Mouse (Mus musculus): ENCODE measurements around the gene Anxa4. TPM values are rescaled to one million over a fixed set of nuclear protein-coding genes. Genes with fewer than 3 reads are reported as not detected.

Anxa4 gene
- polyA plus RNA-seq, 1 experiment from 2014 or later: 34.7 TPM

DNA sequence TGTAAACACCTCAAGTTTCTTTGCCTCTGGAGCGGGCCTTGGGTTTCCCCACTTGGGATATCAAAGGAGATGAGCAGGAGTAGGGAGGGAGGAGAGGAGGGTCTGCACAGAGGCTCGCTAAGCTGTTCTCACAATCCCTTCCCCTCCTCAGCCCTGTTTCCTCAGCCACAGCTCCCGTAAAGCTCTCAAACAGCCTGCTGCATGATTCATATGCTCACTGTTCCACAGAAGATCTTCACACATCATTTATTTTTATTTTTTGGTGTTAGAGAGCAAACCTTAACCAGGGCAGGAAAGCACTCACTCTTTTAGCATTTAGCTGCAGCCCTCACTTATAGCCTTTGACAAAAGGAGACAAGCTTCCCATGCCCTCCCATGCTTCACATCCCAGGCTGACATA, 71.4 kb downstream of the Anxa4 start:
- 0 out of 2 replicates have a peak, but pooled peaks have one; percentile 12 for ATAC-seq (ENCODE audit: low FRiP score, low TSS enrichment)
- no peaks in the 10 kb centered on the region for H3K4me1 ChIP-seq (ENCODE audit: control insufficient read depth, insufficient read depth, low read length)

DNA sequence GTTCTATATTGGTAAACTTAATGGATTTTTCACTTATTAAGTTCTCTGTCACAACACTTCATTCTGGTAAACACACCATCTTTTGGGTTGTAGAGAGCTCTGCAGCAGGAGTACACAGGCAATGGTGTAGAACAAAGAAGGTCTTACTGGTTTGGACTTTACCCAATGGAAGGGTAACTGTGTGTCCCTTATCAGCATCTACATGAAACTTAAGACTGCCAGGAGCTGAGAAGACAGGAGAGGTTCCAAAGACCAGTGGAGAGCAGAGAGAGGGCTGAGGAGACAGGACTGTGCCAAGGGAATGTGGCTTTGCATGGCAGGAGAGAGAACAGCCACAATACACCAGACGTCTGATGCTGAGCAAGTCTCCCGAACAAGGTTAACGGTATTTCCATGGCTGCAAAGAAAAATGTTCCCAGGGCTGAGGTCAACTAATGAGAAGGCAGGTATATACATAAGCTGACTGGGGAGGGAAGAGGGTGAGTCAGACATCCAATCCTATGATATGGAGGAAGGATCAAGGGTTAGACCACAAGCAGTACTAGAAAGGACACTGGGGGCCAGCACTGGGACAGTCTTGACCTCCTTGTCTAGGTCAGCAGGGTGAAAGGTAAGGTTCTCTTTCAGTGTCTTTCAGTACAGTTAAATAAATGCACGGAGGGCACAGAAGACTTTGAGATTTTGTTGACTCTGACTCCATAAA, 85.2 kb downstream of the Anxa4 start:
- Histone ChIP-seq H3K27me3 (ENCODE audit: control insufficient read depth, insufficient read depth, low read length) (no peaks in the 10 kb centered on the region), H3K9ac (ENCODE audit: low read depth, low read length) (no peak overlapping the region), H3K4me2 (replicated peaks; ENCODE audit: low read depth, low read length) (no peak overlapping the region), H3K9me3 (ENCODE audit: control insufficient read depth, low read length) (no peaks in the 10 kb centered on the region), H3K36me3 (ENCODE audit: control insufficient read depth, insufficient read depth, low read length) (peaks cover 40% of the 10 kb centered on the region), H3K4me1 (ENCODE audit: control insufficient read depth, insufficient read depth, low read length) (no peaks in the 10 kb centered on the region), H3K4me3 (ENCODE audit: low read length) (no peak overlapping the region), H3K27ac (ENCODE audit: low read depth, low read length) (no peak overlapping the region)
- ATAC-seq (ENCODE audit: low FRiP score, low TSS enrichment): no peak
- WGBS: 87% methylated on average over 4 of the region's 4 CpGs

More for the DNA sequence above, 71.4 kb downstream of the Anxa4 start:
- H3K36me3 ChIP-seq (ENCODE audit: control insufficient read depth, insufficient read depth, low read length): peaks cover 16% of the 10 kb centered on the region; the same call in 1 of the 2 replicates
- no peak overlapping the region for H3K4me3 ChIP-seq (ENCODE audit: low read length)
- no peaks in the 10 kb centered on the region for H3K9me3 ChIP-seq (ENCODE audit: control insufficient read depth, low read length)
- no peak overlapping the region for H3K27ac ChIP-seq (ENCODE audit: low read depth, low read length)
- WGBS: 42% methylated on average over 3 of the region's 3 CpGs
- no peaks in the 10 kb centered on the region for H3K27me3 ChIP-seq (ENCODE audit: control insufficient read depth, insufficient read depth, low read length)
- no peak overlapping the region for H3K9ac ChIP-seq (ENCODE audit: low read depth, low read length)
- no peak overlapping the region for H3K4me2 ChIP-seq (replicated peaks; ENCODE audit: low read depth, low read length)

DNA sequence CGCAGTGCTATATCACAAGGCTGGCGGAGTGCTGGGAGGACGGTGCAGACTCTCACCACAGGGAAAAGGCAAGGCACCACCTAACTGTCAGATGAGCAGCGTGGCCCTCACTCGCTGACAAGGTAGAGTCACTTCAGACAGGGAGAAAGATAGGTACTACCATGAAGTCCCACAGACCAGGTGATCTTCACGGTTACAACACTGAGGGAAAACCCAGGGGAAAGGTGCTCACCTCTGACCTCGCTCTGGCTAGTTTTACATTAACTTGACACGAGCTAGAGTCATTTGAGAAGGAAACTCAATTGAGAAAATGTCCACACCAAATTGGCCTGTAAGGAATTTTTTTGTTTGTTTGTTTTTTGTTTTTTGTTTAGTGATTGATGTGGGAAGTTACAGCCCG, 90.8 kb downstream of the Anxa4 start:
- peaks cover 75% of the 10 kb centered on the region for H3K36me3 ChIP-seq (ENCODE audit: control insufficient read depth, insufficient read depth, low read length)
- H3K9ac ChIP-seq (ENCODE audit: low read depth, low read length): no peak overlapping the region
- 79% methylated on average over 9 of the region's 9 CpGs for WGBS
- H3K27me3 ChIP-seq (ENCODE audit: control insufficient read depth, insufficient read depth, low read length): no peaks in the 10 kb centered on the region
- no peak overlapping the region for H3K4me3 ChIP-seq (ENCODE audit: low read length)
- no peaks in the 10 kb centered on the region for H3K9me3 ChIP-seq (ENCODE audit: control insufficient read depth, low read length)
- no peak overlapping the region for H3K27ac ChIP-seq (ENCODE audit: low read depth, low read length)
- no peak overlapping the region for H3K4me2 ChIP-seq (replicated peaks; ENCODE audit: low read depth, low read length)
- ATAC-seq (ENCODE audit: low FRiP score, low TSS enrichment): no peak
- H3K4me1 ChIP-seq (ENCODE audit: control insufficient read depth, insufficient read depth, low read length): no peaks in the 10 kb centered on the region

DNA sequence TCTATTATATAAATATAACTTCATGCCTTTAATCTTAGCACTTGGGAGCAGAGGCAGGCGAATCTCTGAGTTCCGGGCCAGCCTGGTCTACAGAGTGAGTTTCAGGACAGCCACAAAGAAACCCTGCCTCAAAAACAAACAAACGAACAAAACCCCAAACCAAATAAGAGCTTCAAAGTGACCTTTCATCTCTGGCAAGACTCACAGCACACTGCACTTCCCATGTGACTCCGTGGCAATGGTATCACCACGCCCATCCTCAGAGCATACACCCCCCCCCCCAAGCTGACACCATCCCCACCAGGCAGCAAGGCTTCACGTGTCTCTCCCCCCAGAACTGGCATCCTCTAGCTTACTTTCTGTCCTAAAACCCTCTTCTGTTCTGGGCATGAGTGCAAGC, 95.5 kb downstream of the Anxa4 start:
- Histone ChIP-seq H3K4me2 (replicated peaks; ENCODE audit: low read depth, low read length) (no peak overlapping the region), H3K27ac (ENCODE audit: low read depth, low read length) (no peak overlapping the region), H3K4me3 (ENCODE audit: low read length) (no peak overlapping the region), H3K4me1 (ENCODE audit: control insufficient read depth, insufficient read depth, low read length) (no peaks in the 10 kb centered on the region), H3K36me3 (ENCODE audit: control insufficient read depth, insufficient read depth, low read length) (peaks cover 64% of the 10 kb centered on the region), H3K27me3 (ENCODE audit: control insufficient read depth, insufficient read depth, low read length) (no peaks in the 10 kb centered on the region), H3K9ac (ENCODE audit: low read depth, low read length) (no peak overlapping the region), H3K9me3 (ENCODE audit: control insufficient read depth, low read length) (no peaks in the 10 kb centered on the region)
- WGBS: 85% methylated on average over 6 of the region's 6 CpGs
- ATAC-seq (ENCODE audit: low FRiP score, low TSS enrichment): no peak

DNA sequence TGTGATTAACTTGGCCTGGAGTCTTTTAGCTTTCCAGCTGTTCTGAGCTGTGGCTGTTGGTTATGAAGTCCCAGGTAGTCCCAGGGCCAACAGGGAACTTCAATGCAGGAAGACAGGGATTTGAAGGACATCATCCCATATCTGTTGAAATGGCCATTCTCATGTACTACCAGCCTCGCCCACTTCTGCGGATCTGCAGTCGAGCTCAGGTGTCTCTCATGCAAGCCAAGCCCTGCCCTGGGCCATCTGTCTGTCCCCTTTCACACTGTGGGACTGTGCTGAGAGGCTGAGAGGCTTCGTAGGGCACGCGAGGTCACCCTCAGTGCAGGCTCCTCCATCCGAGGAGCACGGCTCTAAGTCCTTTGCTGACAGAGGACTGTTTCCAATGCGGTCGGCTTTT, 97.2 kb downstream of the Anxa4 start:
- Histone ChIP-seq H3K9ac (ENCODE audit: low read depth, low read length) (no peak overlapping the region), H3K4me2 (replicated peaks; ENCODE audit: low read depth, low read length) (no peak overlapping the region), H3K4me1 (ENCODE audit: control insufficient read depth, insufficient read depth, low read length) (no peaks in the 10 kb centered on the region), H3K36me3 (ENCODE audit: control insufficient read depth, insufficient read depth, low read length) (peaks cover 53% of the 10 kb centered on the region), H3K4me3 (ENCODE audit: low read length) (no peak overlapping the region), H3K27me3 (ENCODE audit: control insufficient read depth, insufficient read depth, low read length) (no peaks in the 10 kb centered on the region), H3K9me3 (ENCODE audit: control insufficient read depth, low read length) (no peaks in the 10 kb centered on the region), H3K27ac (ENCODE audit: low read depth, low read length) (no peak overlapping the region)
- 84% methylated on average over 10 of the region's 10 CpGs for WGBS
- ATAC-seq (ENCODE audit: low FRiP score, low TSS enrichment): no peak

DNA sequence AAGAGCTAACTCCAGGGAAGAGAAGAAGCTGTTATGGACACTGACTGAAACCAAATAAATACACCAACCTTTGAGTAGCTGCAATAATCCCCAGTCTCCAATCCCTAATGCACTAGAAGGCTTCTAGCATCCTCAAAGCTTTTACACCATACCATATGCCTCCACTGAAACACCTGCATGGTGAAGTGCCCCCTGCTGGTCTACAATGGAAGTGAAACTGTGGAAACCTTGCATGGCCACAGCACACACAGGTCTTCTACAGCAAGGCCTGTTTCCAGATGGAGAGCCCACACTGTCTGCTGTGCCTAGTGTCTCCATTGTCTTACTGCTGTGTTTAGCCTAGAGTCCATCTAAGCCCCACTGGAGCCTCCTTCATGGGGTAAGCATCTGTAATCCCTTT, 98.9 kb downstream of the Anxa4 start:
- no peak for ATAC-seq (ENCODE audit: low FRiP score, low TSS enrichment)
- Histone ChIP-seq H3K27me3 (ENCODE audit: control insufficient read depth, insufficient read depth, low read length) (no peaks in the 10 kb centered on the region), H3K36me3 (ENCODE audit: control insufficient read depth, insufficient read depth, low read length) (peaks cover 42% of the 10 kb centered on the region)

DNA sequence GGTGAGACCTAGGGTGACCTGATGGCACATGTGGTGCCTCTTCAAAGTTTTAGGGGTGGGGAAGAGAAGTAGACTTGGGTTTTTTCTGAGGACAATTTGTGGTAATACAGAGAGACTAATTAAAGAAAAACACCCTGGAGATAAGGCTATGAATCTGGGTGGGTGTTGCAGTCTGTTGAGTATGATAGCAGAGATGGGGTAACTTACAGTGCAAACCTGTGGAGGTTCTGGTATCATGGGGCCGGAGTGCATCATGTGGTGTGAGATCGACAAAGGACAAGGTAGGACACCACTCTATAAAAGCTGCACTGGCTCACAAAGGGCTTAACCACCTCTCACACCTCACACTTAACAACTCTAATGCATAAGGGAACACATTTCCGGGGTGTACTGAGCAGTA, 103.7 kb downstream of the Anxa4 start:
- WGBS: 95% methylated on average over 3 of the region's 3 CpGs
- Histone ChIP-seq H3K4me3 (ENCODE audit: low read length) (no peak overlapping the region), H3K9me3 (ENCODE audit: control insufficient read depth, low read length) (no peaks in the 10 kb centered on the region), H3K27ac (ENCODE audit: low read depth, low read length) (no peak overlapping the region), H3K27me3 (ENCODE audit: control insufficient read depth, insufficient read depth, low read length) (no peaks in the 10 kb centered on the region), H3K4me2 (replicated peaks; ENCODE audit: low read depth, low read length) (no peak overlapping the region), H3K36me3 (ENCODE audit: control insufficient read depth, insufficient read depth, low read length) (peaks cover 10% of the 10 kb centered on the region; the same call in 1 of the 2 replicates), H3K9ac (ENCODE audit: low read depth, low read length) (no peak overlapping the region), H3K4me1 (ENCODE audit: control insufficient read depth, insufficient read depth, low read length) (no peaks in the 10 kb centered on the region)
- ATAC-seq (ENCODE audit: low FRiP score, low TSS enrichment): no peak

More for the DNA sequence above, 98.9 kb downstream of the Anxa4 start:
- Histone ChIP-seq H3K4me1 (ENCODE audit: control insufficient read depth, insufficient read depth, low read length) (no peaks in the 10 kb centered on the region), H3K4me3 (ENCODE audit: low read length) (no peak overlapping the region), H3K9ac (ENCODE audit: low read depth, low read length) (no peak overlapping the region), H3K4me2 (replicated peaks; ENCODE audit: low read depth, low read length) (no peak overlapping the region), H3K9me3 (ENCODE audit: control insufficient read depth, low read length) (no peaks in the 10 kb centered on the region), H3K27ac (ENCODE audit: low read depth, low read length) (no peak overlapping the region)

DNA sequence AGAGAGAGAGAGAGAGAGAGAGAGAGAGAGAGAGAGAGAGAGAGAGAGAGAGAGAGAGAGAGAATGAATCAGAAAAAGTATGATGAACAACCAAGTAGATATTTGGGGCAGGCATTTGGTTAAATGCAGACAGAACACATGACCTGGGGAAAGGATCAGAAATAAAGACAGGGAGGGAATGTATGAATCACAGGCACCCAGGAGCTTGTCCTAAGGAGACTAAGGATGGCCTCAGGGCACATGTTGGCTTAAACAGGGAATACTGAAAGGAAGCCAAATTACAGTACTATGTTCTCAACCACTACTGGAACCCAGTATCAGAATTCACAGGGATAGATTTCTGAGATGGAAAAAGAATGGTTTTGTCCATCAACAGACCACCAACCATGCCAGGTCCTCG, 106.4 kb downstream of the Anxa4 start:
- WGBS: 82% methylated on average over 1 of the region's 1 CpGs
- H3K27me3 ChIP-seq (ENCODE audit: control insufficient read depth, insufficient read depth, low read length): no peaks in the 10 kb centered on the region
- peaks cover 6% of the 10 kb centered on the region; the same call in 1 of the 2 replicates for H3K4me1 ChIP-seq (ENCODE audit: control insufficient read depth, insufficient read depth, low read length)
- H3K36me3 ChIP-seq (ENCODE audit: control insufficient read depth, insufficient read depth, low read length): peaks cover 20% of the 10 kb centered on the region; the same call in 1 of the 2 replicates
- ATAC-seq (ENCODE audit: low FRiP score, low TSS enrichment): no peak
- no peak overlapping the region for H3K27ac ChIP-seq (ENCODE audit: low read depth, low read length)
- no peak overlapping the region for H3K4me3 ChIP-seq (ENCODE audit: low read length)
- H3K9me3 ChIP-seq (ENCODE audit: control insufficient read depth, low read length): no peaks in the 10 kb centered on the region
- no peak overlapping the region for H3K9ac ChIP-seq (ENCODE audit: low read depth, low read length)
- no peak overlapping the region for H3K4me2 ChIP-seq (replicated peaks; ENCODE audit: low read depth, low read length)

Data from kidney, embryonic 14.5 days (tissue).